Mouse (Mus musculus) heart, embryonic 15.5 days (tissue): ENCODE results near the gene Vps13c. TPM values are rescaled to one million over a fixed set of nuclear protein-coding genes. Genes with fewer than 3 reads are reported as not detected.

ENCODE experiments used
- ATAC-seq: fragments of 200-750 bp; cut with Nextera tagmentation; replicated peaks from 2 replicates; pipeline ENCODE4 v1.8.0; 2017; ENCODE audit warnings: low read depth, moderate TSS enrichment; ENCODE audit not compliant: insufficient number of reproducible peaks, insufficient read depth, low FRiP score
- H3K27ac ChIP-seq: fragments of 300-500 bp; sonication (generic); 2 replicates; pipeline ENCODE4 v1.5.1; 2015; ENCODE audit warnings: mild to moderate bottlenecking, inconsistent platforms
- H3K27me3 ChIP-seq: fragments of 300-500 bp; sonication (generic); 2 replicates; pipeline ENCODE4 v1.6.1; 2015; ENCODE audit warnings: inconsistent platforms
- H3K36me3 ChIP-seq: fragments of 300-500 bp; sonication (generic); 2 replicates; pipeline ENCODE4 v1.6.1; 2015; ENCODE audit warnings: mild to moderate bottlenecking, inconsistent platforms
- H3K4me1 ChIP-seq: fragments of 300-500 bp; sonication (generic); replicated peaks from 2 replicates; pipeline ENCODE4 v1.6.1; 2015; ENCODE audit warnings: inconsistent platforms
- H3K4me2 ChIP-seq: fragments of 300-500 bp; sonication (generic); 2 replicates; pipeline ENCODE4 v1.6.1; 2015; ENCODE audit warnings: inconsistent platforms, mild to moderate bottlenecking, moderate library complexity
- H3K4me3 ChIP-seq: fragments of 300-500 bp; sonication (generic); 2 replicates; pipeline ENCODE4 v1.5.1; 2015; ENCODE audit warnings: mild to moderate bottlenecking, inconsistent platforms
- H3K9ac ChIP-seq: fragments of 300-500 bp; sonication (generic); 2 replicates; pipeline ENCODE4 v1.6.1; 2015; ENCODE audit warnings: mild to moderate bottlenecking, inconsistent platforms
- H3K9me3 ChIP-seq: fragments of 300-500 bp; sonication (generic); replicated peaks from 2 replicates; pipeline ENCODE4 v1.6.1; 2016; ENCODE audit warnings: inconsistent platforms
- WGBS: fragments of 180-500 bp; shearing (Covaris S2); methylation state at CpG from one replicate; pipeline ENCODE4 v1.1.7; 2015; ENCODE audit warnings: mixed read lengths; 5-methylcytosine and 5-hydroxymethylcytosine counted together
- polyA plus RNA-seq: library from polyadenylated mRNA; unstranded; fragments of >200 nt; fragmentation: Nextera tagmentation; extraction: Ambion mirVana; gene quantifications from 2 replicates; pipeline ENCODE4 v1.2.1, GENCODE M21; 2015

Vps13c gene
- polyA plus RNA-seq, 1 experiment from 2014 or later: 4.7 TPM

- H3K27ac ChIP-seq: 0 out of 2 replicates have a peak overlapping the region, but pooled peaks have one; percentile 13
- no peaks in the 10 kb centered on the region for H3K36me3 ChIP-seq
- no peak for ATAC-seq
- H3K27me3 ChIP-seq: no peaks in the 10 kb centered on the region
- H3K9ac ChIP-seq: no peak overlapping the region
- H3K4me2 ChIP-seq: no peak overlapping the region
- H3K9me3 ChIP-seq: no peaks in the 10 kb centered on the region
- H3K4me1 ChIP-seq: peaks cover 35% of the 10 kb centered on the region
- no peak overlapping the region for H3K4me3 ChIP-seq
- WGBS: 70% methylated on average over 4 of the region's 4 CpGs
Observed at GRCm38 (mm10) chr9:67813171-67813570, 27.0 kb upstream of the Vps13c start.

- Histone ChIP-seq H3K4me3 (no peak overlapping the region), H3K4me1 (peaks cover 41% of the 10 kb centered on the region), H3K9me3 (no peaks in the 10 kb centered on the region), H3K27ac (peak overlapping the region; percentile 77), H3K4me2 (peak overlapping the region; percentile 32), H3K27me3 (no peaks in the 10 kb centered on the region), H3K9ac (no peak overlapping the region), H3K36me3 (no peaks in the 10 kb centered on the region)
- ATAC-seq: no peak
- WGBS: 4% methylated on average over 8 of the region's 8 CpGs
Observed at GRCm38 (mm10) chr9:67813665-67814337, 26.4 kb upstream of the Vps13c start.

DNA sequence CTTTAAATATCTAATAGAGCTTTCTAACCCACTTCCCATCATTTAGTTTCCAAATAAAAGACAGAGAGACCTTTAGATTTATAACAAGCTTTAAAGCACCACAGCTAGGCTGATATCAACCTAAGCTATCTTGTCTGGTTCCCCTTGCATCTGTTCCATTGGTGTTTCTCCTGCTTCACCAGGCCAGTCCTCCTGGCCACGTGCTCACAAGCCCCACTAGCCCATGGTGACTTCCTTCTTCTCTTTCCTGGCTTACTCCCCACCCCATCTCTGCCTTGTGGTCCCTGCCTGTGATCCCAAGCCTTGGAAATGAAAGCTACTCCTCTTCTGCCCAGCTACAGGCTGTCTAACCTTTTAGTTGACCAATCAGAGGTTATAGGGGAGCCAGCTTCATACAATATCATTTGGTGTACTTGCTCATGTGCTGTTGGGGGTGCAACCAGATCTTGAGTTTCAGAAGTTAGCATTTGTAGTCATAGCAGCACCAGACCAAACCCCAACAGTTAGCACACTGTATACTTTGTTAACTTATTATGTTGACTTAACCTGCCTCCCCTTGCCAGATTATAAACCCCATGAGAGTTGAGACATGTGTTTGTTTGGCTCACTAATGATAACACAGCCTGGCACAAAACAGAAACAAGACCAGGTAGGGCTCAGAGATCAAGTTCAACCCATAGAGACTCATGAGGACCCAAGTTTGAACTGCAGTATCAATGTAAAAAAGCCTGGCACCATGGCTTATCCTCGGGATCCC lies 23.8 kb upstream of the Vps13c start:
- Histone ChIP-seq H3K36me3 (no peaks in the 10 kb centered on the region), H3K27ac (no peak overlapping the region), H3K9me3 (no peaks in the 10 kb centered on the region), H3K27me3 (no peaks in the 10 kb centered on the region), H3K9ac (no peak overlapping the region), H3K4me1 (peaks cover 39% of the 10 kb centered on the region), H3K4me2 (no peak overlapping the region), H3K4me3 (no peak overlapping the region)
- ATAC-seq: no peak
- 73% methylated on average over 2 of the region's 2 CpGs for WGBS

DNA sequence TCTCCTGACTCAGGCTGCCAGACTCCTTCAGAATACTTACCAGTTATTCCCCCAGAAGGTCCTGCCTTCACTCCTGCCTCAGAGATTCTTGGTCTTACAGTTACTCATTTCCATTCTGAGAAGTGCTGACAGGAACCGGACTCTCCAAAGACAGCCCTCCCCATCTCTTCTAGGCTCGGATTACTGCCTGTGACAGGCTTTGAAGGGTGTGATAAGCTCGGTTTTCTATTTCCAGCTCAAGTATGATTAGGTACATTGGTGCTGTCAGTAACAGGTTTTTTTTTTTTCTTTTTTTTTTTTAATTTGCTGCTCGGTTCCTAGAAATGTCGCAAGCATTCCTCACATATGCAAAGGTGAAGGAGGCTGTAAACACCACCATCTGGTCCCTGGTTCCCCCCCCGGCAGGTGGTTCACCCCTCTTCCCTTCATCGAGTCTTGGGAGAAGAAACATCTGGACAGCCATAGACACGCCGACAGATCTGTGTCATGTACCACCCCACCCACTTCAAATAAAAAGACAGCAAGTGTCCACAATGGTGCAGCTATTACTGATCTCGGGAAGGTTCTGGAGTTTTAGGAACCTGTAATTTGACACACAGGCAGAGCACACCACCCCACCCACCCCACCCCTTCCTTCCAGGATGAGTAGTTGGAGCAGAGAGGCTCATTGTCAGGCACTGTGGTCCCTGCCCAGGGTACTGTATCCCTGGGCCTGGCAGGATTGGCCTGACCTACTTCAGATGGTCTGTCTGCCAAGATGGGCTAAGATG lies 22.1 kb upstream of the Vps13c start:
- Histone ChIP-seq H3K9ac (no peak overlapping the region), H3K4me2 (peak overlapping the region; percentile 47), H3K9me3 (no peaks in the 10 kb centered on the region), H3K27ac (peak overlapping the region; percentile 78), H3K27me3 (no peaks in the 10 kb centered on the region), H3K4me3 (peak overlapping the region; percentile 4; the same call in 1 of the 2 replicates), H3K4me1 (peaks cover 39% of the 10 kb centered on the region), H3K36me3 (no peaks in the 10 kb centered on the region)
- WGBS: 12% methylated on average over 10 of the region's 10 CpGs
- ATAC-seq: peak; percentile 86

DNA sequence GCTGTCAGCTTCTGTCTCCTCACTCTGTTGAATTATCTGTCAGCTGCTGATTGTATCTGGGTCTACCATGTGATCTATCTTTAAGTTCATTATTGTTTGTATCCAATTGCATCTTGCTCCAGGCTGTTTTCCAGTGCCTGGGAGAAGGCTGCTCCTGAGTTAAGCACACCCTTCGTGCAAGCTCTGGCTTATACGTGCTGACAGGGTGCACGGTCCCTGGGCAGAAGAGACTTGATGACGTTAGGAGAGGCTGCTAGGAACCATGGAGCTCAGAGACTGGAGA lies 21.6 kb upstream of the Vps13c start:
- WGBS: 35% methylated on average over 4 of the region's 4 CpGs
- Histone ChIP-seq H3K4me3 (no peak overlapping the region), H3K36me3 (no peaks in the 10 kb centered on the region), H3K9ac (no peak overlapping the region), H3K4me2 (no peak overlapping the region), H3K9me3 (no peaks in the 10 kb centered on the region), H3K27ac (peak overlapping the region; percentile 78), H3K4me1 (peaks cover 43% of the 10 kb centered on the region), H3K27me3 (no peaks in the 10 kb centered on the region)
- no peak for ATAC-seq

- Histone ChIP-seq H3K27ac (peak overlapping the region; percentile 1; the same call in 1 of the 2 replicates), H3K27me3 (no peaks in the 10 kb centered on the region), H3K4me3 (no peak overlapping the region), H3K4me2 (no peak overlapping the region), H3K36me3 (no peaks in the 10 kb centered on the region), H3K4me1 (peaks cover 14% of the 10 kb centered on the region), H3K9ac (no peak overlapping the region), H3K9me3 (no peaks in the 10 kb centered on the region)
- no peak for ATAC-seq
- WGBS: 30% methylated on average over 5 of the region's 5 CpGs
Observed at GRCm38 (mm10) chr9:67823131-67823530, 17.1 kb upstream of the Vps13c start.

DNA sequence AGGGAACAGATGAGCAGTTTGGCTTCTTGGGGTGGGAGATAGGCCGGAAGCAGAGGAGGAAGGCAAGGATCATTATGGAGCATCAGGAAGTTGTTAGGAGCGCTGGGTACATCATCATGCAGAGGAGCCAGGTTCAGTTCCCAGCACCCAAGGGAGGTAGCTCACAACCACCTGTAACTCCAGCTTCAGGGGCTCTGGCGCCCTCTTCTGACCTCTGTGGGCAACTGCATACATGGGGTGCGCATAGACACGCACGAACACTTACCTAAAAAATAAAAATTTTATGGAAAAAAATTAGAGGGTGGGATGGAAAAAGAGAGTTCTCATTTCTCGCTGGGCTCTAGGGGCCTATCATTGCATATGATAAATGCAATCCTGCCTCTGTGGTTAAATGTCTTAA lies 14.7 kb upstream of the Vps13c start:
- no peak overlapping the region for H3K4me2 ChIP-seq
- H3K27me3 ChIP-seq: peaks cover 19% of the 10 kb centered on the region
- no peak overlapping the region for H3K4me3 ChIP-seq
- H3K9me3 ChIP-seq: no peaks in the 10 kb centered on the region
- no peak for ATAC-seq
- no peak overlapping the region for H3K27ac ChIP-seq
- no peaks in the 10 kb centered on the region for H3K36me3 ChIP-seq
- 0 out of 2 replicates have a peak, but pooled peaks cover 8% of the 10 kb centered on the region for H3K4me1 ChIP-seq
- no peak overlapping the region for H3K9ac ChIP-seq
- WGBS: 87% methylated on average over 7 of the region's 7 CpGs

GRCm38 (mm10) chr9:67828182-67828581 lies 12.0 kb upstream of the Vps13c start:
- no peak for ATAC-seq
- no peaks in the 10 kb centered on the region for H3K9me3 ChIP-seq
- no peaks in the 10 kb centered on the region for H3K36me3 ChIP-seq
- 8% methylated on average over 3 of the region's 3 CpGs for WGBS
- H3K27ac ChIP-seq: no peak overlapping the region
- H3K4me1 ChIP-seq: peaks cover 24% of the 10 kb centered on the region
- H3K27me3 ChIP-seq: peaks cover 45% of the 10 kb centered on the region
- no peak overlapping the region for H3K4me3 ChIP-seq
- H3K4me2 ChIP-seq: no peak overlapping the region
- H3K9ac ChIP-seq: no peak overlapping the region

DNA sequence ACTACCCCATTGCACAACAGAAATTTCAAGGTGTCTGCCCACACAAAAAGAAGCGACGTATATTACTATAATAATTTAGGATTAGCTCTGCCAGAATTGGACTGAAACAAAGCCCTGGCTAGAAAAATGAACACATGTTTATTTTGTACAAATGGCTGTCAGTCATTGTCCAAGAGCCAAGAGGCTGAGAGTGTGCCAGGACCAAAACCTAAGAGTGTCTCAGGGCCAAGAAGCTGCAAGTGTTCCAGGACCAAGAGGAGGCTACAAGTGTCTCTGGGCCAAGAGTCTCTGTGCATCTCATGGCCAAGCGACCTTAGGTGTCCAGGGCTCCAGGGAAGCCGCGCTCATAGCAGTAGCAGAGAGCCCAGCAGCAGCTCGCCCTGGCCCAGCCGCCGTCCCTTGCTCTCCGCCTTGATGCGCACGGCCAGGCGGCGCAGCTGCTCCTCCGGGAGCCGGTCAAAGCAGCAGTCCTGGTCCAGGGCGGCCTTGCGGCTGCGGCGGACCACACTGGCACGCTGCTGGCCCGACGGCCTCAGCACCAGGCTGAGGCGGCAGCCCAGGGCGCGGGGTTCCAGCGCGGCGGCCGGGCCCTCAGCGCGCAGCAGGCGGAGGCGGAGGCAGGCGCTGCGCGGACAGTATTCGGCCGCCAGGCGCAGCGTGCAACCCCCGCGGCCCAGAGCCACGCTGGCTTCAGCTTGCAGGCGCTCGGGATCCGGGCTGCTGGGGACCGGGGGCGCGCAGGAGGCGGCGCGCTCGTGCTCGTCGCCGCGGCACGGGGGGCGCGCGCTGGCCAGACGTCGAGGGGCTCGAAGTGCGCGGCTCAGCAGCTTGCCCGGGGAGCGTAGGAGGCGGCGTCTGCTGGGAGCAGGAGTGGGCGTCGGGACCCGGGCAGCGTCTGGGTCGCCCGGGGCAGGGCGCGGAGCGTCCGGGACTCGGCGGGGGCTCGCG lies 9.5 kb upstream of the Vps13c start:
- Histone ChIP-seq H3K27ac (no peak overlapping the region), H3K4me3 (peak overlapping the region; percentile 60), H3K27me3 (peaks cover 52% of the 10 kb centered on the region), H3K36me3 (no peaks in the 10 kb centered on the region), H3K4me2 (peak overlapping the region; percentile 98), H3K9ac (peak overlapping the region; percentile 52), H3K4me1 (peaks cover 20% of the 10 kb centered on the region), H3K9me3 (no peaks in the 10 kb centered on the region)
- WGBS: 2% methylated on average over 74 of the region's 84 CpGs
- peak; percentile 87 for ATAC-seq

- no peaks in the 10 kb centered on the region for H3K9me3 ChIP-seq
- peaks cover 20% of the 10 kb centered on the region for H3K4me1 ChIP-seq
- H3K27ac ChIP-seq: no peak overlapping the region
- 1% methylated on average over 57 of the region's 57 CpGs for WGBS
- peaks cover 52% of the 10 kb centered on the region for H3K27me3 ChIP-seq
- peak overlapping the region; percentile 52 for H3K9ac ChIP-seq
- no peaks in the 10 kb centered on the region for H3K36me3 ChIP-seq
- ATAC-seq: peak; percentile 44; the same call in 1 of the 2 replicates
- H3K4me2 ChIP-seq: peak overlapping the region; percentile 98
- H3K4me3 ChIP-seq: peak overlapping the region; percentile 60
Observed at GRCm38 (mm10) chr9:67831359-67832045, 8.7 kb upstream of the Vps13c start.
